Mouse (Mus musculus): ENCODE results near the gene Pdhb.
"Not testable (repeated sequence)": the region's sequence is repeated elsewhere in the genome, so short reads cannot be mapped to it uniquely, and the experiment has no call there.

Gene Pdhb

DNA sequence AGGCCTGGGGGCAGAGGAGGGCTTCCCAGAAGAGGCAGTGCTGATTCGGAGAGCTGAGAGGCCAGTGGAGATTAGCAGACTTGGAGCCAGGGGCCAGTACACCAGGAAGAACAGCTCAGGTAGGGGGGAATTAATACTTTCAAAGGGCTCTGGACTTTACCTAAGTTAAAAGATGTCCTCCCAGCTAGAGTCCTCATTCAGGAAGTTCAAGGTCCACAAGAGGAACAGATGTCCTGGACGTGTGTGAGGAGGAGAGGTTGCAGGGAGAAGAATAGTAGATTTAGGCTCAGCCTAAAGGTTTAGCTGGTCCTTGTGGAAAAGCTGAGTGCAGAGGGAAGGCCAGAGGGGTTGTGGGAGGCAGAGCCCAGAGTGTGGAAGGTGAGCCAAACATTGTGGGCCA lies 38.6 kb downstream of the Pdhb start:
- no peak for DNase-seq (ENCODE audit: low spot score)

DNA sequence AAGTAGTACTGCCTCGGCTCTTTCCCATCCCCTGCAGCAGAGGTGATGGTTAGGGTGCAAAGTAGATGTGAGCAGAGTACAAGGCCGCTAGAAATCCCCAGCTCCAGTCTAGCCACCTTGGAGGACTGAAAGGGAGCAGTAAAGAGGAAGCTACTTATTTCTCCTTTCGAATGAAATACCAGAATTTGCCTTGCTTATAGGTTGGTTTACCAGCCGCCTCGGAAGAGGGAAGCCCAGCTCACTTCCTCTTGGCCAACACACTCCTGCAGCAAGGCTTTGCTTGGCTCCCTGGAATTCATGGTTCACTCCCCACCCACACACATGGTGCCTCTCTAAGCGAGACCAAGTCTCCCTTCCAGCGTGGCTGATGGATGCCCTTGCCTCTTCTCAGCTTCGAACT lies 40.0 kb downstream of the Pdhb start:
- DNase-seq (ENCODE audit: low spot score), result no peak

DNA sequence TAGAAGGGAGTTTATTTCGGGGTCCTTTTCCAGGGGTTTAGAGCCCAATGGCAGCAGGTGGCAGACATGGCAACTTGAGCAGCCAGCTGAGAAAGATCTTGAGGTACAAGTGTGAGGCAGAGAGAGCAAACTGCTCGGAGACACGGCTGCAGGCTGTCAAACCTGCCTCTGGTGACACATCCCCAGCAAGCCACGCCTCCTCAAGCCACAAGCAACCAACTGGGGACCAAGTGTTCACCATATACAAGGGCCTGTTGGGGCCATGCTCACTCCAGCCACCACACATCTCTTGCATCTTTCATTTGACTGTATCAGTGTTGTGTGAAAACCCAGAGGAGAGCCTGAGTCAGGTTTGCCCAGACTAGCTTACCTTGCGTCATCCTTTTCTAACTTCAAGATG lies 44.9 kb downstream of the Pdhb start:
- DNase-seq (ENCODE audit: low spot score), result no peak

DNA sequence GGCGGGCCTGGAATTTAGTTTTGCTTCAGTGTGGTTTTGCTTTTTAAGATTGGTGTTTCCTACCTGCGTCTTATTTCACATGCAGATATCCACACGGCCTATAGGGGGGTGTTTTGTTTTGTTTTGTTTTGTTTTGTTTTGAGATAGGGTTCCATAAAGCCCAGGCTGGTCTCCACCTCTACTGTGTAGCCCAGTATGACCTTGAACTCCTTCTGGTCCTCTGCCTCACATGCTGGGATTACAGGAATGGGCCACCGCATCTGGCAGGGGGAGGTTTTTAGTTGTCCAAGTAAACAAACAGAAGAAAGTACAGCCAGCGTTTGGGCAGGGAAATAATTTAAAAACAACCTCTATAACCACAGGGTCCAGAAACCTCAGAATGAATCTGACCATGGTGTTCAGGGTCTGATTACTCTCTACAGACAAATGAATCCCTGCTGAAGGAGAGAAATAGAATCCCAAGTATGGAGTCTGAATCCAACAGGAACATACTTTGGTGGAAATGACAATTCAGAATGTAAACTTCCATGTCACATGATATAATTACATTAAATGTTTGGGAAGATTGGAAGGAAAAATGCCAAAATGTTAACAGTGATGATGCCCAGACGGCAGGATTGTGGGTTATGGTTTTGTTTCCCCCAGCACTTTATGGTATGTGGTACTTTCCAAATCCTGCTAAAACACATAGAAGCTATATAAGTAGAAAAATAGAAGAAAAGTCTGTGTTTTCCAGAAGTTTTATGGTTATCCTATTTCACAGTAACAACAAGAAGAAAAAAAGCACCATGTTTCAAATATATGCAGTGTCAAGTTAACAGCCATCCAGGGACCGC lies 48.6 kb downstream of the Pdhb start:
- no peak for DNase-seq (ENCODE audit: low spot score)

DNA sequence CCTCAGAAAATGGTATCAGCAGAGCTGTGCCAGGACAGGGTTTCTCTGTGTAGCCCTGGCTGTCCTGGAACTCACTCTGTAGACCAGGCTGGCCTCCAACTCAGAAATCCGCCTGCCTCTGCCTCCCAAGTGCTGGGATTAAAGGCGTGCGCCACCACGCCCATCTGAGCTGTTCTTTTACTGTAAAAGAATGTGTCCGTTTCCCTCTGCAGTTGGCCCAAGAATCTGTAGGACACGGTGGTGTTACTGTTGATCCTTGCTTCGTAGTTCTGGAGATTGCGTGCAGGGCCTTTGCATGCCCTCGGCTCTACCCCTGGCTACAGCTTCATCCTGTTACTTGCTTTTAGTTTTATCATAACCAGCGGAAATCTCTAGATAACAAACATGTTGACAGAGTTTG lies 49.2 kb downstream of the Pdhb start:
- DNase-seq (ENCODE audit: low spot score), result not testable (repeated sequence)

DNA sequence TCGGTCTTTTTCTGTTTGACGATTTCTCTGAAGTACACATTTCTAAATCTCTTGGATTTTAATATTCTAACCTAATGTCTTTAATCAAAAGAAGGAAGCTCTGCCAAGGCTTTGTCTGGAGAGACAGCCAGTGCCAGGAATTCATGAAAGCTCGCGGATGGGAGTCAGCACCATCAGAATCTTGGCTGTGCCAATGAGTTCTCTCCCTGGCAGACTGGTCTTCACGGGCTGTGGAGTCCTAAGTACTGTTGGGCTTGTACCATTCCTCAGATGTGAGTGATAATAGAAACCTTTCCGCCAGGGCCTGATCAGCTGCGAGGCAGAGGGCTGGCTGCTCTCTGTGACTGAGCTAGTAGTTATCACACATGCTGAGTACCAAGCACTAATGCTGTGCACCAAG lies 49.7 kb downstream of the Pdhb start:
- no peak for DNase-seq (ENCODE audit: low spot score)

DNA sequence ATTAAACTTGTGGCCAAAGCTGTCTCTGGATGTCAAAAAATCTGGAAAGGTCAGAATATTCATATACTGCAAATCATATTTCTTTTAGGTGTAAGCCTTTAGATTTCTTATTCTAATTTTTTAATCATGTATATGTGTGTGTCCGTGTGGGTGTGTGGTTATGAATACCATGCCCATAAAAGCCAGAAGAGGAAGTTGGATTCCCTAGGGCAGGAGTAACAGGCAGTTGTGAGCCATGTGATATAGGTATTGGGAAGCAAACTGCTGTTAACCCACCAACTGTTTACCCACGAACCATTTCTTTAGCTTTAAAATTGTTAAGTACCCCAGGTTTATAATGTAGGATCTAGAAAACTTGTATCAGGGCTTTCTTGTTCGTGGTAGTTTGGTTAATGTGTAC lies 52.9 kb downstream of the Pdhb start:
- no peak for DNase-seq (ENCODE audit: low spot score)

DNA sequence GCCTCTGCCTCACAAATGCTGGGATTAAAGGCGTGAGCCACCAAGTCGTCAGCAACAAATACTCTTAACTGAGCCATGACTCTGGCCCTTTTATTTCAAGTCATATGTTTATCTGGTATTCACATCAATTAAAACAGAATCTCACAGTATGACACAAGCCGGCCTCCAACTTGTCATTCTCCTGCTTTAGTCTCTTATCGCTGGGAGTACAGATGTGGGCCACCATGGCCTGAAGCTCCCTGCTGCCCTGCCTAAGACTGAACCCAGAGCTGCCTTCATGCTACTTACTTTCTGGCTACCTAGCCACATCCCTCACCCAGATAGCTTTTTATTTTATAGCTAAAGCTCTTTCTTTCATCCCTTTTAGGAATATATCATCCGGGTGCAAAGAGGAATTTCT lies 53.4 kb downstream of the Pdhb start:
- DNase-seq (ENCODE audit: low spot score), result no peak

DNA sequence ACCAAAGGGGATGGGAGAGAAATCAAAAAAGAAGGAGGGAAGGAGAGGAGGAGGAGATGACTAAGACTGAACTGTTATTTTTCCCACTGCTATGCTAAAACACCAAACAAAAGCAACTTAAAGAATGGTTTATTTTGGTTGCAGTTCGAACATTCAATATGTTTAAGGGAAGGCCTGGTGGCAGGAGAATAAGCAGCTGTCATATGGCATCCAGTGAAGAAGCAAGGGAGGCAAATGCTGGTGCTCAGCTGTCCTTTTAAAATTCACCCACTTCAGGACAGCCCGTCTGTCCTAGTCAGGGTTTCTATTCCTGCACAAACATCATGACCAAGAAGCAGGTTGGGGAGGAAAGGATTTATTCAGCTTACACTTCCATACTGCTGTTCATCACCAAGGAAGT lies 55.5 kb downstream of the Pdhb start:
- no peak for DNase-seq (ENCODE audit: low spot score)
